Mouse (Mus musculus) limb, embryonic 11.5 days (tissue): Measurements from ENCODE around the gene Olfr1133. TPM values are rescaled to one million over a fixed set of nuclear protein-coding genes. Genes with fewer than 3 reads are reported as not detected.

Experiments
- polyA plus RNA-seq: library from polyadenylated mRNA; unstranded; fragments of >200 nt; fragmentation: Nextera tagmentation; extraction: Ambion mirVana; gene quantifications from 2 replicates; pipeline ENCODE4 v1.2.1, GENCODE M21; 2014

Gene Olfr1133
- polyA plus RNA-seq, 1 experiment from 2014 or later, result not detected

Other genes starting within 250 kb of the Olfr1133 start
- gene Olfr1123, start 230.7 kb downstream of the Olfr1133 start, polyA plus RNA-seq, result not detected in 2 replicates
- not detected in 2 replicates for gene Olfr1124, start 217.1 kb downstream of the Olfr1133 start, polyA plus RNA-seq
- not detected in 2 replicates for gene Olfr1126, start 193.4 kb downstream of the Olfr1133 start, polyA plus RNA-seq
- not detected in 2 replicates for gene Pramel7, start 150.3 kb downstream of the Olfr1133 start, polyA plus RNA-seq
- gene Pramel6, start 140.8 kb downstream of the Olfr1133 start, polyA plus RNA-seq, result not detected in 2 replicates
- not detected in 2 replicates for gene Olfr153, start 115.6 kb downstream of the Olfr1133 start, polyA plus RNA-seq
- not detected in 2 replicates for gene Olfr1128, start 101.8 kb downstream of the Olfr1133 start, polyA plus RNA-seq
- not detected in 2 replicates for gene Olfr1129, start 73.5 kb downstream of the Olfr1133 start, polyA plus RNA-seq
- not detected in 2 replicates for gene Olfr1130, start 41.2 kb downstream of the Olfr1133 start, polyA plus RNA-seq
- not detected in 2 replicates for gene Olfr1131, start 20.3 kb downstream of the Olfr1133 start, polyA plus RNA-seq
- not detected in 2 replicates for gene Olfr1132, start 9.8 kb downstream of the Olfr1133 start, polyA plus RNA-seq
- gene Olfr1134, start 11.1 kb upstream of the Olfr1133 start, polyA plus RNA-seq, result not detected in 2 replicates
- not detected in 2 replicates for gene Olfr1135, start 26.3 kb upstream of the Olfr1133 start, polyA plus RNA-seq
- not detected in 2 replicates for gene Olfr1136, start 46.6 kb upstream of the Olfr1133 start, polyA plus RNA-seq
- gene Olfr1137, start 65.8 kb upstream of the Olfr1133 start, polyA plus RNA-seq, result not detected in 2 replicates
- not detected in 2 replicates for gene Olfr1138, start 92.6 kb upstream of the Olfr1133 start, polyA plus RNA-seq
- gene Olfr1140, start 96.4 kb upstream of the Olfr1133 start, polyA plus RNA-seq, result not detected in 2 replicates
- gene Olfr1141, start 106.6 kb upstream of the Olfr1133 start, polyA plus RNA-seq, result not detected in 2 replicates
- gene Olfr152, start 132.1 kb upstream of the Olfr1133 start, polyA plus RNA-seq, result not detected in 2 replicates
- not detected in 2 replicates for gene Olfr1143, start 153.2 kb upstream of the Olfr1133 start, polyA plus RNA-seq
- not detected in 2 replicates for gene Olfr1145, start 162.4 kb upstream of the Olfr1133 start, polyA plus RNA-seq
- not detected in 2 replicates for gene Olfr1148, start 183.2 kb upstream of the Olfr1133 start, polyA plus RNA-seq
- gene Olfr1150-ps1, start 196.6 kb upstream of the Olfr1133 start, polyA plus RNA-seq, result not detected in 2 replicates
- not detected in 2 replicates for gene Olfr1151, start 208.5 kb upstream of the Olfr1133 start, polyA plus RNA-seq
- gene Olfr1152, start 219.1 kb upstream of the Olfr1133 start, polyA plus RNA-seq, result not detected in 2 replicates
- gene Olfr1153, start 247.6 kb upstream of the Olfr1133 start, polyA plus RNA-seq, result not detected in 2 replicates